Mouse (Mus musculus) urinary bladder, adult 2 months (tissue): ENCODE measurements around the gene Capns1. TPM values are rescaled to one million over a fixed set of nuclear protein-coding genes. Genes with fewer than 3 reads are reported as not detected.
"Not testable (repeated sequence)": the region's sequence is repeated elsewhere in the genome, so short reads cannot be mapped to it uniquely, and the experiment has no call there.

Source experiments
- DNase-seq: peaks from one replicate; pipeline ENCODE4 v3.0.0; 2022; ENCODE audit warnings: low spot score
- polyA plus RNA-seq: library from polyadenylated mRNA; depleted of rRNA; stranded (reverse); fragments of >200 nt; gene quantifications from 2 replicates; pipeline ENCODE4 v1.2.3, GENCODE M21; 2012; rRNA removed

The Capns1 gene
- 449 and 545 TPM in 2 replicates for polyA plus RNA-seq

DNA sequence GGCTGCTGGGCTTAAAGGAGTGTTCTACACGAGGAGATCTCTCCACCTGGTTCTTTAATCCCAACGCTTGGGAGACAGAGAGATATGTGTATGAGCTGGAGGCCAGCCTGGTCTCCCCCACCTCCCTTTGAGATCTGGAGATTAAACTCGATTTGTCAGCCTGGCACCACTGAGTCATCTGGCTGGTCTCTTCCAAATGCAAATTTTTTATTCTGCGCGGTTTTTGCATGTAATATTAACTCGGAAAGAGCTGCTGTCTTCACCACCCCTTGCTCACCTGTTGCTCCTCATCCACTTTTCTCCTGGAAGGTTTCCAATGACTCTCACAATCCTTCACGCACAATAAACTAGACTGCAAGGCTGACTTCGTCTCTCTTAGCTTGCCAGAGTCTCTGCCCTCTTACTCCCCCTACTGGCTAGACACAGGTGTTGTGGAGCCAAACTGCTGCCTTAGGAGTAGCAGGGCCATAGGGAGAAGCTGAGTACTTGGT lies at the start of gene Capns1:
TSS of gene Capns1 (minus strand) at position 331 of the 491 bp plus-strand sequence.
- no peak for DNase-seq

DNA sequence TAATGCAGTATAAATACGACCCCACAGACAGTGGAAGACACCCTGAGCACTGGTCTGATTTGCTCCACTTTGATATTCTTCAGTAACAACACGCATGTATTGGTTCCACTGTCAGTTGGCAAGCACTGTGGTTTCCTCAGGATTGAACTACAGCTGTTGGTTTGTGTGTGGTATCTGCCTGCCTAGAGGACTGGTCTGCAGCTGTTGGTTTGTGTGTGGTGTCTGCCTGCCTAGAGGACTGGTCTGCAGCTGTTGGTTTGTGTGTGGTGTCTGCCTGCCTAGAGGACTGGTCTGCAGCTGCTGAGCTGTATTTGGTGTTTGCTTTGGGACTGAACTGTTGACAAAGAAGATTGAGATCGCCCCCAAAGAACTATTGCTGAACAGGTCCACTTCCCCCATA lies 38.8 kb upstream of the Capns1 start:
- DNase-seq = not testable (repeated sequence)

DNA sequence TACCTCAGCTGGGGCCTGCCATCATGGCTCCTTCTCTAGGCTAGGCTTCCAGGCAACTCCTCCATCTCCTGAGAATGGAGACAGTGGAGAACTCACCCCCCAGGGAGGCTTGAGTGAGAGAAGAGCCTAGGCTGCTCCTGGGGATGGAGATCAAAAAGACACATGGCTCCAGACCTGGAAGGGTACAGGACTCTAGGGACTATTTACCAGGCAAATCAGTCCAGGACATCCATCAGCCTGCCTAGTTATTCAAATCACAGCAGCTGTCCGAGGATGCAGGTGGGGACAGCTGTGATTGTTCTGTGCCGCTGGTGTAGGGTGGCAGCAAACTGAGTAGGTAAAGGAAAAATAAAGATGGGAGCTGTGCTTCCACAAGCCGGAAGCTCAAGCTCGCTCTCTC lies 37.0 kb upstream of the Capns1 start, which contains the start of gene Ovol3:
TSS of gene Ovol3 (minus strand) at position 101 of the 400 bp plus-strand sequence.
- DNase-seq = no peak

DNA sequence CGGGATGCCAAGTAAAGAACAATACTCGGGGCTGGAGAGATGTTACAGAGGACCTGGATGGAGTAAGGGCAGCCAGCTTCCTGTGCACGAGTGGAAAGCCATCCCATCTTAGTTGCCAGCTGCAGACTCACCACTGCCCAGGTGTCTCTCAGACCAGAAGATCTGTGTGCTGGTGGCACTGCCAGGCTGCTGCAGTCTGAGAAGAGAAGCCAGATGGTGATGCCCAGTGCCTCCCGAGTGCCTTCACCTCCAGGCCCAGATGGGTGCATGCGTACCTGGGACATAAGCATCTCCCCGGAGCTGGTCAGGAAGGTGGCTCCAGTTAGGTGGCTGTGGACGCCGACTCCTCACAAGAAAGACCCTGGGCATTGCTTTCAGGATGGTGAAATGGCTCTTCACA lies 36.5 kb upstream of the Capns1 start:
- DNase-seq = no peak

DNA sequence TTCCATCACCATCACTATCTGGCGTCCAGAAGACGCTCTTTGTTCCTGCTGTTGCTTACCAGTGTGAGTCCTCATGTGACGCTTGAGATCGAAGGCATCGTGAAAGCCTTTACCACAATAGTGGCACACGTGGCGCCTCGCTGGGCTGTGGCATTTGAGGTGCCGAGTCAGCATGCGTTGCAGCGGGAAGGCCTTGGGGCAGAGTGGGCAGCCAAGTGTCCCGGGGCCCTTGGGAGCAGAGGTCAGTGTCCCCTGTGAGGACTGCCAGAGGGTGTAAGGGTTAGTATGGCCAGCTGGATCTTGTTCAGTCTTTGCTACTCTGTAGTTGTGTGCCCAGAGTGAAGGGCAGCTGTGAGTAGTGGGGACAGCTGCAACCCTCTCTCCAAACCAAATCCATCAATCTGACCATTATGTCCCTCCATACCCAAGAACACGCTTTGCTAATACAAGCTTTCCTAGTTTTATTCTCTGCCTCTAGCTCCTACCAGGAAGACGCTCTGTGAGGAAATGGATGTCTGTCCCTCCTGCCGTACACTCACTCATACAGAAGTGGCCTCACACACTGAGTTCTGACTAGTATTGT lies 35.8 kb upstream of the Capns1 start:
- no peak for DNase-seq

DNA sequence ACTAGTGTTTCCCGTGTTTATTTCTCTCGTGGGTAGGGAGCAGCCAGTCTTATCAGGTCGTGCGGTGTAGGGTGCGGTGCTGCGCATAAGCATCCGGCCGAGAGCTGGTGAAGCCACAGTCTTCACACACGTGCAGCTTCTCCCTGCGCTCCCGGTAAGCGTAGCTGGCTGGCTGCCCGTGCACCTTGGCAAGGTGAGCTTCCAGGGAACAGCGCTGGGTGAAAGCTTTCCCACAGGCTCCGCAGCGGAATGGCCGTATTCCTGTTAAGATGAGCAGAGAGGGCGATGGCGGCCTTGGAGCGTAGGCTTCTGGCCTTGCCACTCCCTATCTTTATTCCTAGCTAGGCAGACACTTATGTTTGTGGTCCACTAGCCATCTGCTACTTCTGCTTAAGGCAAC lies 34.8 kb upstream of the Capns1 start:
- DNase-seq = no peak

DNA sequence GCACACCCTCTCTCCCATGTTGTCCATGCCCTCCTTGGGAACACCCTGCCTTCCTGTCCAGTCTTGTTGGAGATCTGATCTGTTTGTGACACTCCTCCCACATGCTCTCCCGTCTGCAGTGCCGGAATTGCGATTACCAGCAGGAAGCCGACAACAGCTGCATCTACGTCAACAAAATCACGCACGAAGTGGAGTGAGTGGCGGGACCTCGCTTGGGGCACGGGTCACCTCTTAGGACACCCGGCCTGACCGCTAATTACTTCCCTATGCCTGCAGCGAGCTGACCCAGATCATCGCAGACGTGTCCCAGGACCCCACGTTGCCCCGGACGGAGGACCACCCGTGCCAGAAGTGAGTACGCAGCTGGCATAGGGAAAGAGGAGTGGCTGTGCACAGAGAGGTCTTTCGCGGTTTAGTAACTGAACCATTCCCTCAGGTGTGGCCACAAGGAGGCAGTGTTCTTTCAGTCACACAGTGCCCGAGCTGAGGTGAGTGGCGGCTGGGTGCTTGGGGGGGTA lies 34.1 kb upstream of the Capns1 start:
- DNase-seq = no peak

DNA sequence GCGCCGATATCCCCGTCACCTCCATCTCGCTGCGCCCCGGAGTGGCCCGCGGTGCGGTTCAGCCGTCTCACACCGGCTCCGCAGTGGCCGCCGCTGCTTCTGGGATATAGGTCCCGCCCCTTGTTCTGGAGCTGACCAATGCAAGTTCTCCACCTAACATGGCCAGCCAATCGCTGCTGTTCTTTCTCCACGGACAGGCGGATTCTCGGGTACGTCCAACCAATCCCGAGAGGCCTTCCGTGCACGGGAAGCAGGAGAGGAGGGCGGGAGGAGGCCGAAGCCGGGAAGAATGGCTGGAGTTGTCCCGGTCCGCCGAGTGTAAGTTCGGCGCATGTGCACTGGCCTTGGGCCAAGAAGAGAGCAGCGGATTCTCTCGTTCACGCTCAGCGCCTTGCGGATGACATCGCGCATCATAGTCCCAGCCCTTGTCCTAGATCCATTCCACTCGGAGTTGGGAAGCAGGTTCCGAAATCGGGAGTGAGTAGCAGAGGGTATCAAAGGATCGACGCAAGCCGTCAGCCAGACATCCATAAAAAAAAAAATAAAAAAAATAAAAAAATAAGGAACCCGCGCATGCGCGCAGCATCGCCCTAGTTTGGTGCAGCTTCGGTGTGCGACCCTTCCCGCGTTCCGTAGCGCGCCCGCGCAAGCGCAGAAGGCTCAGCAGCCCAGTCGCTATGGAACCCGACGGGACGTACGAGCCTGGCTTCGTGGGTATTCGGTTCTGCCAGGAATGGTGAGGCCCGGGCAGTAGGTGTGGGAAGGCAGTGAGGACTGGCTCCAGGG lies 33.3 kb upstream of the Capns1 start, which contains the start of the genes Polr2i and Tbcb:
TSS of gene Polr2i (plus strand) at position 280 of the 786 bp plus-strand sequence.
TSS of gene Tbcb (minus strand) at position 604 of the 786 bp plus-strand sequence.
- DNase-seq = peak; percentile 96

DNA sequence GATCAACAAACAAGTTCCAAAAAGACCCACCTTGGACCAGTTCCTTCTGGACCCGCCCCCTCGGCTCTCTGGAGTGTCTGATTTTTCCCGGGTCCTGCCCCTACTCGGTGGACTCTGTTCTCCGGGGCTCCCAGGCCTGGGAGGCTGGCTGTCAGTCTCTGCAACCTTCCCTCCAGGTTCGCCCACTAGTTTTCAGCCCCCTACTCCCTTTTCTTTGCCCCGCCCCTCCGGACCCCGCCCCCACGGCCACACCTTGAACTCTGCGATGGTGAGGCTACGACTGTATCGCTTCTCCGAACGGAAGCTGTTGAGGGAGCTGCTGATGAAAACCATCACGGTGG lies 32.7 kb upstream of the Capns1 start:
- no peak for DNase-seq

DNA sequence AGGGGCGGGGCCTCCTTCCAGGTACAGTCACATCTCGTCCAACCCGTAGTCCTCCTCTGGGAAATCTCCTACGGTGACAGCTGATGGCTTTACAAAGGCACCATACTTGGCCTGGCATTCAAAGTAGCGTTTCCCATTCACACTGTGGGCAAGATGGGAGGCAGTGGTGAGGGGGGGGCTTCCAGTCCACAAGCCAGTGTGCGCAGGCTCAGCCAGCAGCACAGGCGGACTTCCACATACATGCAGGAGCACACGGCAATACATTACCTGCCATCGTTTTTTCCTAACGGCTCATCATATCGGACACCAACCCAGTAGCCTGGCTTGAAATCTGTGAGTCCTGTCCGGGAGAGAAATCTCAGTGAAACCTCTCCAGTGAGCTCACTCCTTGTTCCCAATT lies 25.6 kb upstream of the Capns1 start:
- no peak for DNase-seq

DNA sequence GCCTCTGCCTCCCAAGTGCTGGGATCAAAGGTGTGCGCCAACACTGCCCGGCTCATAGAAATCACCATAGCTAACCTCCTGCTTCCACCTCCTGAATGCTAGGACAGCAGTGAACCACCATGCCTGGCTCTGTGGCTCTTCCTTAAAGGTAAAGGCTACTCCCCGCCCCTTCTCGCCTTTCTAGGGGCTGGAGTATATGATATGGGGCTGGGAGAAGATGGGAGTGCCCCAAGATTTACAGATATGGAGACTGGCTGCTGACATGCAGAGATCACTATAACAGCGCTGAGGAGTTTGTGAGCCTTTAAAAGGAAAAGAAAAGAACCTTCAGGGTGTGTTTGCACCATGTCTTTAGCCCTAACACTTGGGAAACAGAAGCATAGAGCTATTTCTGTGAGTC lies 23.6 kb upstream of the Capns1 start:
- DNase-seq = no peak

DNA sequence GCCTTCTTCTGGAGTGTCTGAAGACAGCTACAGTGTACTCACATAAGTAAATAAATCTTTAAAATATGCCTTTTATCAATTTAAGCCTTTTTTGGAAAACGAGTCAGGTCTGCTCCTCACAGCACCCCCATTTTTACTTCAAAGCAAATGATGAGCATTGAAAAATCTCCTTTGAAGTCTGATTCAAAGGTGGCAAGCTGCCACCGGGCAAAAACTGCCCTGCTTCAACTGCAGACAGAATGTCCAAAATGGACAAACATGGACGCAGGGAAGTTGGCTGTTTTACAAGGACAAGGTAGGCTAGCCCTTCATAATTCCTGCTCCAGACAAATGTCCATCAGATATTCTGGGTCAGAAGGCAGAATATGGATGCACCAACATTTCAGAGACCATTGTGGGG lies 22.8 kb upstream of the Capns1 start:
- no peak for DNase-seq

DNA sequence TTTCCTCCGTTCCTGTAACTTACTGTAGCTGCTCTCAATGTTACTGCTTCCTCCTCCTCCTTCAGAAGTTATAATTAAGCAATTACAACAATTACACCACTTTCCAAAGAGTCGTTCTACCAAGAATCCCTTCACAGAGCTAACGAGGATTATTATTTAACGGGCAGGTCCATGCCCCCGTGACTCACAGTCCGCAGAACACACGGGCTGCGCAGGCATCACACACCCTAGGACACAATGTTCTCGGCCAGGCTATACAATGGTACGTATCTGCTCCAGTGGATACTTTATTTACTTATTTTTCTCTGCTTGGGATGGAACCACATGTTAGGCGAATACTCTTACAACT lies 21.4 kb upstream of the Capns1 start:
- DNase-seq = no peak

DNA sequence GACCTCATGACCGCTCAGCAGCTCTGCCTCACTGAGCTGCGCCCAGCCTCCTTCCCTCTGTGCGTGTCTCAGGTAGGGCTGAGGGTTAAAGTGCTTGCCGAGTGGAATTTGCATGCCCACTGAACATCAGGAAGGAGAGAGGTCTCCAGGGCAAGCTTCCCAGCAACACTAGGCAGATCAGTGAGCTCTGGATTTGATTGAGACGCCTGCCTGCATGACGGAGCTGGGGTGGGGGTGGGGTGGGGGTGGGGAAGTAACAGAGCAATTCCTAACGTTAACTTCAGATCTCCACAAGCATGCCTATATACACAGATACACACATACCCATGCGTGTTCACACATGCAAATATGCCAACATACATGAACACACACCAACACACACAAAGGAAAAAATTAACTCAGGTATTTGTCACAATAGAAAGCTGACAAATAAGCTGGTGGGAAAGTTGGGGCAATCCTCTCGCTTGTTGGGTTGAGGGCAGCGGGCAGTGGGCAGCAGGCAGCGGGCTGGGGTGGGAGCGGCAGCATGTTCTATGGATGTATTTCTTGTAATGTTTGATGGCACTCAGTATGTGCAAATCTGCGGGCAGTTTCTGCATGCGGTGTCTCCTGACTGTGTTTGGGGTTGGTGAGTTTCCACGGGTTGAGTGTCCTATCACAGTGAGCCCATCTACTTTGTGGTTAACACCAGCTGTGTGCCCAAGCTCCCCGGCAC lies 20.8 kb upstream of the Capns1 start:
- DNase-seq = no peak

DNA sequence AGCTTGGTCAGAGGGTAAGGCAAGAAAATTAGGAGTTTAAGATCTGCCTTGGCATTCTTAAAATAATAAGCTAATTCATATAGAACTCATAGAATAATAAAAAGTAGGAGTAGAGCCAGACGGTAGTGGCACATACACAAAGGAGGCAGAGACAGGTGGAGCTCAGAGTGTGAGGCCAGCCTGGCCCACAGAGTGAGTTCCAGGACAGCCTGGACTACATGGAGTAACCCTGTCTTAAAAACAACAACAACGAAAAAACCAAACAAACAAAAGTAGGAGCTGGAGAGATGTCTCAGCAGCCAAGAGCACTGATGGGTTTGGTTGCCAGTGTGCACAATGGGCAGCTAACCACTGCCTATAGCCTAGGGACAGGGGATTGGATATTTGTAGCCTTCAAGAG lies 18.7 kb upstream of the Capns1 start:
- DNase-seq = no peak

DNA sequence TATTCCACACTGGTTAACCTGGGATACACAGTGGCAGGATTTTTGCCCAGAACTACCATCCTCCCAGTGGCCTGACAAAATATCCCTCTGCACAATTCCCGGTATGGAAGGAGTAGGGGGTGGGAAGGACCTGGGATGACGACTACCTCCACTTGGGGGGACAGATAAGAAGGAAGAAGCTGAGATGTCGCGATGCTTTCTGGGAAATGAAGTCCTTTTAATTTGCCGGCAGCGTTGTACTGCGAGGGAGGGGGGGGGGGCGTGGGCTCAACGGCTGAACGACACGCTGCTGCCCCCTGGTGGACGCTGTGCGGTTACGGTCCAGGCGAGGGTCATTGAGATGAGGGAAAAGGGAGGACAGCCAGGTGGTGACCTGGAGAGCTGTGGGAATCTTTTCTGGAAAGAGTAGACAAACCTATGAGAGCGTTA lies 18.1 kb upstream of the Capns1 start:
- no peak for DNase-seq

DNA sequence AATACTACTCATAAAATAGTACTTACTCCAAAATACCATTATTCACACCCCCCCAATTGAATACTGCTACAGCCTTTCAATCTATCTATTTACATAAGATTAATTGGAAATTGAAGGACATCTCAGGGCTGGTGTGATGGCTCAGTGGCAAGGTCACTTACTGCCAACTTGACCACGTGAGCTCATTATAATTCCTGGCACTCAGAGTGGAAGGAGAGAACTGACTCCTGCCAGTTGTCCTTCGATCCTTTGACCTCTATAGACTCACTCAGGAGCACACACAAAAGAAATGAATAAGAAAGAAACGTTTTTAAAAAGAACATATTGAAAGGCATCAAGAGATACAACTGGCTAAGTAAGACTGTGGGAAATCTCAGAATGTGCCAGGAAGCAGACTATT lies 17.3 kb upstream of the Capns1 start:
- no peak for DNase-seq

DNA sequence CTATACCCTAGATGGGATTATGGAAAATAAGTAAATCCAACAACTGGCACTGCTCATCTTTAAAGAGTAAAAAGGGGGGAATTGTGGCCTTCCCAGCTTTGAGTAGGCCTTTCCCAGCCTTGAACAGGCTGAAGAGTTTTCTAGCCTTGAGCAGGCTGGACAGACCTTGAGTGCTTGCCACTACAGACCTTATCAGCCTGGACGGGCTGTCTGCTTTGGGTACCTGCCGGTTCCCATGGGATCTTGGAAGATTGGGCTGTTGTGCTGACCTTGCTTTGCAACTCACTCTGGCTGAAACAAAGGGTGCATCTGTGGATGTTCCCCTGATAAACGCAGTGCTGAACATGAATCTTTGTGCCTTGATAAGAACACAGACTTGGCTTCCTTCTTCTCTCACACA lies 15.3 kb upstream of the Capns1 start:
- DNase-seq = no peak

DNA sequence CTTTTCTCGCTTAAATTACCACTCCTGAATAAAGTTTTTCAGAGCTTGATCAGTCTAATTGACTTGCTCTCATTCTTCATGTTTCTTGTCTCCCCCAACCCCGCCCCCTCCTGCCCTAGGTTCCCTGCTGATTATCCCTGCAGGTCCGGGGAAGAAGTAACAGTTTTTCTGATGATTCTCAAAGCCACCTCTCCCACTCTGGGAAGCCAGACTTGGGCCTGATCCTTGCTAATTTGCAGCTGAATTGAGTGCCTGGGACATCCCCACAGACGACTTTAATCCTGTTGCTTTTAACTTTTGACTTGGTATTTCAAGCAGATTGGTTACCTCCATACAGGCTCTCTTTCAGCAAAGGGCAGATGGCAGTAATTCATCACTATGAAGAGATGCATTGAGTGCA lies 12.4 kb upstream of the Capns1 start:
- DNase-seq = no peak

DNA sequence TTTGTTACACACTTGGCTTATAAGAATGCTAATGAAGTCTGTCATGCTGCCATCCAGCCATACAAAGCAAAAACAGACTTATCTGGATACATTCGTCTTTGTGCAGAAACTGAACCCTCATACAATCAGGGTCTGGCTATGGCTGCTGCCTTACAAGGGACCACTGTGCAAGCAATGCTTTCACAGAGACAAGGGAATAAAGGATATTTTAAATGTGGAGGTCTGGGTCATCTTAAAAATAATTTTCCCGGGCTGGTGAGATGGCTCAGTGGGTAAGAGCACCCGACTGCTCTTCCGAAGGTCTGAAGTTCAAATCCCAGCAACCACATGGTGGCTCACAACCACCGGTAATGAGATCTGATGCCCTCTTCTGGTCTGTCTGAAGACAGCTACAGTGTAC lies 7.8 kb upstream of the Capns1 start:
- DNase-seq = not testable (repeated sequence)

DNA sequence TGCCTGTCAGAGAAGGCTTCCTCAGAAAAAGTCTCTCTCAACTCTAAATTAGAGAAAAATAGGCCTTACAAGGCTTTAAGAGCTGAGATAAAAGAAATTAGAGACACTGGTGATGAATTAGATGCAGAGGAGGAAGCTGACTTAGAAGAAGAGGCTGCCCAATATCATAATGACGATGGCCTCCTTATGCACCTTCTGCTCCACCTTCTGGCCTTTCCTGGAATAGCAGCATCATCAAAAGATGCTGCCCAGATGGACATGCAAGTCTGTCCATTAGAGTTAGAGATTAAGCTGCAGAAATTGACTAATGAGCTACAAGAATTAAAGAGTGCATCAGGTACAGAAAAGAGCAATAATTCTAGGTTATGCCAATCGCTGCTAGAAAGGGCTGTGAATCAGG lies 6.8 kb upstream of the Capns1 start:
- DNase-seq = no peak

DNA sequence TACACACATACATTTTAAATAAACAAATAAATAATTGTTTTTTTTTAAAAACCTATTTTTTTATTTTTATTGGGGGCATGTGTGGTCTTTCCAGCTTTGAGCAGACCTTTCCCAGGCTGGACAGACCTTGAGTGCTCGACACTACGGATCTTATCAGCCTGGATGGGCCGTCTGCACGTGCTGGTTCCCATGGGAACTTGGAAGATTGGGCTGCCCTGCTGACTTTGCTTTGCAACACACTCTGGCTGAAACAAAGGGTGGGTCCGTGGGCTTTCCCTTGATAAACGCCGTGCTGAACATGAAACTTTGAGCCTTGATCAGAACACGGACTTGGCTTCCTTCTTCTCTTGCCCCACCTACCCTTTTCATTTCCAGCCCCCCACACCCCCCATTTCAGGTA lies 5.8 kb upstream of the Capns1 start:
- DNase-seq = no peak
